Mouse (Mus musculus) heart, adult 2 months (tissue): ENCODE measurements around the gene Gpr137. TPM values are rescaled to one million over a fixed set of nuclear protein-coding genes. Genes with fewer than 3 reads are reported as not detected.
"Not testable (repeated sequence)": the region's sequence is repeated elsewhere in the genome, so short reads cannot be mapped to it uniquely, and the experiment has no call there.

Experiments
- DNase-seq, 2 experiments: peaks; one replicate each; pipeline ENCODE4 v3.0.0; 2021
- H3K27ac ChIP-seq: fragments of 200-600 bp; 2 replicates; pipeline ENCODE4 v1.8.1; 2022
- H3K27me3 ChIP-seq: fragments of 200-500 bp; 2 replicates; pipeline ENCODE4 v1.6.1; 2012; ENCODE audit warnings: mild to moderate bottlenecking, low read length, inconsistent platforms, mixed read lengths; ENCODE audit not compliant: control insufficient read depth, insufficient read depth
- H3K36me3 ChIP-seq: fragments of 200-500 bp; 2 replicates; pipeline ENCODE4 v1.6.1; 2012; ENCODE audit warnings: low read length, inconsistent platforms; ENCODE audit not compliant: control insufficient read depth, insufficient read depth
- H3K4me1 ChIP-seq: fragments of 200-500 bp; 2 replicates; pipeline ENCODE4 v1.6.1; 2011; ENCODE audit warnings: low read length; ENCODE audit not compliant: control insufficient read depth, insufficient read depth
- H3K4me3 ChIP-seq: fragments of 200-600 bp; 2 replicates; pipeline ENCODE4 v1.8.1; 2022
- H3K79me2 ChIP-seq: fragments of 200-500 bp; replicated peaks from 2 replicates; pipeline ENCODE4 v1.6.1; 2012; ENCODE audit warnings: mild to moderate bottlenecking, inconsistent platforms, low read length, moderate library complexity, mixed read lengths; ENCODE audit not compliant: control insufficient read depth, insufficient read depth
- H3K9ac ChIP-seq: fragments of 200-500 bp; 2 replicates; pipeline ENCODE4 v1.6.1; 2012; ENCODE audit warnings: low read depth, mild to moderate bottlenecking, control low read depth, inconsistent platforms, low read length, mixed read lengths
- CTCF ChIP-seq: fragments of 200-600 bp; IDR thresholded peaks from 2 replicates; pipeline ENCODE4 v1.8.1; 2022; ENCODE audit warnings: antibody characterized with exemption, mild to moderate bottlenecking, moderate library complexity
- EP300 ChIP-seq: fragments of 200-500 bp; IDR thresholded peaks from 2 replicates; pipeline ENCODE4 v1.6.1; 2011; ENCODE audit warnings: low read depth, low read length, control low read depth; ENCODE audit not compliant: insufficient read depth
- POLR2A ChIP-seq: fragments of 200-500 bp; IDR thresholded peaks from 2 replicates; pipeline ENCODE4 v1.6.1; 2011; ENCODE audit warnings: mild to moderate bottlenecking, low read depth, low read length, control low read depth; ENCODE audit not compliant: insufficient read depth
- WGBS: fragments of 180-500 bp; shearing (Covaris S2); methylation state at CpG from one replicate; pipeline ENCODE4 v1.1.7; 2018; 5-methylcytosine and 5-hydroxymethylcytosine counted together
- intact Hi-C: fragments of 180-260 bp; cut with DNase I; formaldehyde crosslinking; loops from one replicate; pipeline ENCODE4 v1.15.1; 2025
- long read RNA-seq: library from polyadenylated mRNA; stranded (forward); transcript quantifications from one replicate; pipeline ENCODE4 v2.0.0, GENCODE M21; 2021
- polyA plus RNA-seq: library from polyadenylated mRNA; depleted of rRNA; stranded (reverse); fragments of >200 nt; gene quantifications from 2 replicates; pipeline ENCODE4 v1.2.3, GENCODE M21; 2012; rRNA removed
- total RNA-seq, 2 experiments: library from RNA; stranded (reverse); gene quantifications; 2 replicates each; pipeline ENCODE4 v1.2.3; 2021

The Gpr137 gene
- total RNA-seq (10 to 100 TPM; 34.1 to 35.4 TPM), polyA plus RNA-seq (53.4 and 60.4 TPM in 2 replicates)
- long read RNA-seq, transcript Gpr137-205 (7 exons, 1,858 nt) = major isoform, 10 of 13 reads
- long read RNA-seq, partial matches to known transcripts = 1 of 13 reads
- long read RNA-seq, other reads (novel, unspliced or antisense) = 1 of 13 reads

GRCm38 (mm10) chr19:6942249-6942691 lies at the start of gene Gpr137:
Gene Gpr137, minus strand, starts transcription at chr19:6942480.
- Histone ChIP-seq H3K9ac (peak within 1 kb of the TSS; percentile 91), H3K4me3 (peak within 1 kb of the TSS; percentile 80), H3K27ac (peak within 1 kb of the TSS; percentile 84), H3K27me3 (no peaks in the 10 kb centered on the region), H3K36me3 (no peaks in the 10 kb centered on the region), H3K79me2 (no peaks in the 10 kb centered on the region), H3K4me1 (peaks cover 3% of the 10 kb centered on the region)
- intact Hi-C loops = loop anchor here (1.0 to 5.0 kb wide), 2 partner anchors 9 to 35 kb away; partner anchors contain the start of gene Plcb3
- peak; percentile 95 to 98 for DNase-seq
- TF ChIP-seq EP300 (no peak), POLR2A (peak; percentile 88)
- WGBS = under 1% methylated on average over 27 of the region's 27 CpGs

GRCm38 (mm10) chr19:6991166-6991565 lies 48.9 kb upstream of the Gpr137 start:
- 92% methylated on average over 6 of the region's 6 CpGs for WGBS
- H3K36me3 ChIP-seq, H3K9ac ChIP-seq, H3K27ac ChIP-seq, H3K4me3 ChIP-seq, H3K79me2 ChIP-seq, H3K27me3 ChIP-seq: not testable (repeated sequence)
- DNase-seq = peak in 1 of 2 experiments; percentile 2
- intact Hi-C loops = loop anchor here (1.0 kb wide), 1 partner anchor 10 kb away; no protein-coding TSS in a partner anchor
- peaks cover 12% of the 10 kb centered on the region for H3K4me1 ChIP-seq

DNA sequence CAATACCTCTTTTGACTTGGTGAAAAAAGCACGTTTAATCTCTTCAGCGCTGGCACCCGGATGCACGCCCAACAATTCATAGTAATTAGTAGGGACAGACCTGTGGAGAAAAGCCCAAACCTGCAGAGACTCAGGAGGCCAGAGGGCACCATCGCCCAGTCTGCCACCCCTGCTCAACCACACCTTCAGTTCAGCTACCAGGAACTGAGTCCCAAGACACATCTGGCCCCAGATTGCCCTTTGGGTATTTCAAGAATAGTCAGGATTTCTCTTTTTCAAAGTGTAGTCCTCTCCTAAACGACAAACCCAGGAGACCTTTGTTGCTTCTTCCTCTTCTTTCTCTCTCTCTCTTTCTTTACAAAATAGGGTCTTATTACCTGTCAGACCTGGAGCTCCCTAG lies 48.4 kb upstream of the Gpr137 start:
- WGBS = 92% methylated on average over 6 of the region's 6 CpGs
- peak in 1 of 2 experiments; percentile 2 for DNase-seq
- Histone ChIP-seq H3K4me1 (peaks cover 13% of the 10 kb centered on the region), H3K36me3 (no peaks in the 10 kb centered on the region), H3K27ac (no peak overlapping the region), H3K27me3 (no peaks in the 10 kb centered on the region), H3K9ac (no peak overlapping the region), H3K4me3 (no peak overlapping the region), H3K79me2 (peaks cover 2% of the 10 kb centered on the region; the same call in 1 of the 2 replicates)
- TF ChIP-seq POLR2A (no peak), CTCF (no peak), EP300 (no peak)
- intact Hi-C loops = loop anchor here (1.0 kb wide), 1 partner anchor 9 kb away; no protein-coding TSS in a partner anchor

GRCm38 (mm10) chr19:6989251-6989650 lies 47.0 kb upstream of the Gpr137 start:
- Histone ChIP-seq H3K4me1 (peaks cover 10% of the 10 kb centered on the region), H3K27ac (no peak overlapping the region), H3K4me3 (no peak overlapping the region), H3K27me3 (no peaks in the 10 kb centered on the region), H3K36me3 (no peaks in the 10 kb centered on the region), H3K79me2 (peaks cover 2% of the 10 kb centered on the region; the same call in 1 of the 2 replicates), H3K9ac (no peak overlapping the region)
- WGBS = 91% methylated on average over 8 of the region's 8 CpGs
- TF ChIP-seq POLR2A (no peak), EP300 (no peak), CTCF (no peak)
- intact Hi-C loops = no loop called here
- DNase-seq = peak in 1 of 2 experiments; percentile 14

DNA sequence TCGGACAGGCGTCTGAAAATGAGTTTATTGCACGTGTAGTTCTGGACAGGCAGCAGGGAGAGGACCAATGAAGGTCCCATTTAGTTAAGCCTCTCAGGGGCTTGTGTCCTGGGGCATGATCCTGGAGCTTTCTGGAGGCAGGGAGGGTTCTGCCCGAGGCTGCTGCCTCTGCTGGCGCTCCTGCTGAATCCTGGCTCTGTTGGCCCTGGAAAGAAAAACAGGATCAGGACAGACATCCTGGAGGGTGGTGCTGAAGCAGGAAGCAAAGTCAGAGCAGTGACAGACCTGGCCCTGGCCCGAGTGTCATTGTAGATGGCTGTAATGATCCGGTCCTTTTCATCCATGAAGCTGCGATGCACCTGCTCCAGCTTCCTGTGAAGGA lies 45.6 kb upstream of the Gpr137 start:
- Histone ChIP-seq H3K4me1 (peaks cover 8% of the 10 kb centered on the region), H3K27me3 (no peaks in the 10 kb centered on the region), H3K79me2 (peaks cover 2% of the 10 kb centered on the region; the same call in 1 of the 2 replicates), H3K36me3 (no peaks in the 10 kb centered on the region), H3K4me3 (peak overlapping the region; percentile 76), H3K9ac (peak overlapping the region; percentile 89), H3K27ac (peak overlapping the region; percentile 94)
- TF ChIP-seq POLR2A (no peak; the same call in 1 of the 2 replicates), EP300 (no peak), CTCF (no peak)
- intact Hi-C loops = no loop called here
- DNase-seq = no peak
- 4% methylated on average over 8 of the region's 8 CpGs for WGBS

GRCm38 (mm10) chr19:6987061-6987903 lies 45.0 kb upstream of the Gpr137 start, which contains the start of gene Vegfb:
Gene Vegfb, minus strand, starts transcription at chr19:6987651.
- DNase-seq = peak; percentile 84 to 86
- Histone ChIP-seq H3K9ac (peak within 1 kb of the TSS; percentile 89), H3K4me3 (peak within 1 kb of the TSS; percentile 76), H3K36me3 (no peaks in the 10 kb centered on the region), H3K27me3 (no peaks in the 10 kb centered on the region), H3K27ac (peak within 1 kb of the TSS; percentile 94), H3K79me2 (peaks cover 2% of the 10 kb centered on the region; the same call in 1 of the 2 replicates), H3K4me1 (peaks cover 7% of the 10 kb centered on the region)
- no peak; the same call in 1 of the 2 replicates for TF ChIP-seq POLR2A
- TF ChIP-seq EP300 = no peak
- TF ChIP-seq CTCF = no peak
- WGBS = under 1% methylated on average over 60 of the region's 85 CpGs
- intact Hi-C loops = no loop called here
